Mouse (Mus musculus) cerebellum, adult 9-10 months (tissue): ENCODE data around the gene Cd82.

Experiments used
- DNase-seq: peaks from one replicate; pipeline ENCODE4 v3.0.0; 2022

The Cd82 gene

DNA sequence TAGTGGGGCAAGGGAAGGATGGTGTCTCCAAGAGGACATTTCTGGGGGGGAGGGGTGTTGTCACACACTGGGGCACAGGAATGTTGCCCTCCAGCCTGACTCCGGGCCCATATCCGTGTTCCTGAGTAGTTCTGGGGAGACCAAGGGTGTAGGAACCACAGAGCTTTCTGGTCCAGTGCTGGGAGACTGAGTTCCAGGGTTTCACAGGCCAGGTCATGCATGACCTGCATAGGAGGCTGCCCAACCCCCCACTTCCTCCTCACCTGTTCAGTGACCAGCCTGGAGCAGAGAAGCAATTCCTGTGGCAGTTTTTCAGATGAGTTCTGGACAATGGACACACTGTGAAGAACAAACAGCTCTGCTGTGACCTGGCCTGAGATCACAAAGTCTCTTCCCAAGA, 19.8 kb downstream of the Cd82 start:
- DNase-seq, result no peak

DNA sequence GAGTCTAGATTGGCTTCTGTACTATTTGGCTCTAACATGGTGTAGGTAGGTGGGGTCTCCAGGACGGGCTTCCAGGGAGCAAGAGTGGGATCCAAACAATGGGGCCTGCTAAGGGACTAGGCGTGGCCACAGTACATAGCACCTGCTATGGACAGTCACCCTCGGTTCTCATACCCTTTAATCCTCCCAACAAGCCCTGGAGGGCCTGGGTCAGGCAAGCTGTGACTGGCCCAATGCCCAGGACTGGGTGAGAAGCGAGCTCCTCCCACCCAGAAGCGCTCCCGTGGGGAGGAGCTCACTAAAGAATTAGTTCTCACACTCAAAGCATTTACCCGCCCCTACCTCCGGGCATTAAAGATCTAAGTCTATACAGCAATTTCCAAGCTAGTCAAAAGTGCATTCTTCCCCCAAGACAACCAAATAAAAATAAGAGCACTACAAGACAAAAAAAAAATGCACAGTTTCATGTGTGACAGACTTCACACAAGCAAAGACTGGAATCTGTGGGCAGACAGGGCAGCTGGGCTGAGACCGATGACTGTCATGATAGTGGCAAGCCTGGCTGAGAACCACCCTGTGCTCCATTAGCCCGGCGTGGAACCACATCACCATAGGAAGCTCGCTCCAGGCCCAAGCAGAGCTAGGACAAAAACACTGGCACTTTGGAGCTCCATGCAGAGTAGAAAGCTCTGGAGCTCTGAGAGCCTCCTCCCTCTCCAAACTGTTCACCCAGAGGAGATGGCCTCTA, 23.0 kb downstream of the Cd82 start:
- no peak for DNase-seq

DNA sequence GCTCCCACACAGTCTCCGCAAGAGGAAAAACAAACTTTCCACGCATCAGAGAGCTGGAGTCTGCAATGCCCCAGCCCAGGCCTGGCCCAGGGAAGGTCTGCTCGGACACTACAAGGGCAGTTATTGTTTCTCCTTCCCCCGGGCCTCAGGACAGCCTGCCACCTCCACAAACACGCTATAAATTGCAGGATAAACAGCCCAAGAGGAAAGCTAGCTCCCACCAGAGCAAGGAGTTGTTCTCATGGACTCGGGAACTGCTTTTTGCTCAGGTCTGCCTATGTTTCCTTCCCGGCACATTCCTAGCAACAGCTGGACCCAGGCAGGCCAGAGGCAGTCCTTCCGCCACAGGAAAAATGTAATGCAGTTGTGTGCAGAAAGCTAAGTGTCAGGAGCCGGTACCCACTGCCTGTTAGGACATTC, 23.6 kb downstream of the Cd82 start:
- DNase-seq, result no peak

DNA sequence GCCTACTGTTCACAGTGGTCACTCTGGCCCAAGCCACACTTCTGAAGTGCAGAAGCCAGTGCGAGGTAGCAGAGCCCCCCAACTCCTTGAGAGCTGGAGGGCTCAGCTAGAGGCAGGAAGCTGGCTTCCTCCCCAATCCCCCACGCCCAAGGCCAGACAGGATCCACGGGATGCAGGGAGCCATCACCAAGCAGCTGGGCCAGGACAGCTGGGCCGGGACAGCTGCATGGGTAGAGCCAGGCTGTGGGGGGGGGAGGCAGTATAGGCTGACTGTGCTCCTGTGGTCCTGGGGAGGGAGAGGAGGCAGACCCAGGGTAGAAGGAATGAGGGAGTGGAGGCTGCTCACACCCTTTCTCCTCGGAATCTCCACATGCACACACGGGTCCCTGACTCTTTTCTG, 24.6 kb downstream of the Cd82 start:
- no peak for DNase-seq

DNA sequence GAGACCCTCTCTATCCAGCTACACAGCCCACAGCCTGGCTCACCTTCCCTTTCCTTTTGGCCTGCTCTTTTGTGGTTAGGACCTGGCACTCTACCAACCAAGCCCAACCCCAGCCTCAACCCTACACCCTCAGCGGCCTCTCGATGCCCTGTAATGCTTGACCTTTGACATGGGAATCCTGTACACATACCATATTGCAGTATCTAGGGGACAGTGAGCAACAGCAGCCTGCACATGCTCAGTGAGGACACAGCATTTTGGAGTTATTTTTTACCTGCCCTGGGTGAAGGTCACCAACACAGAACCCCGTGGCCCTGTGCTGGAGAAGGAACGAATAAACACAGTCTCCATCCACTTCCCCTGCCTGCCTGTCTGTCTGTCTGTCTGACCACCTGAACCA, 27.4 kb downstream of the Cd82 start:
- no peak for DNase-seq

DNA sequence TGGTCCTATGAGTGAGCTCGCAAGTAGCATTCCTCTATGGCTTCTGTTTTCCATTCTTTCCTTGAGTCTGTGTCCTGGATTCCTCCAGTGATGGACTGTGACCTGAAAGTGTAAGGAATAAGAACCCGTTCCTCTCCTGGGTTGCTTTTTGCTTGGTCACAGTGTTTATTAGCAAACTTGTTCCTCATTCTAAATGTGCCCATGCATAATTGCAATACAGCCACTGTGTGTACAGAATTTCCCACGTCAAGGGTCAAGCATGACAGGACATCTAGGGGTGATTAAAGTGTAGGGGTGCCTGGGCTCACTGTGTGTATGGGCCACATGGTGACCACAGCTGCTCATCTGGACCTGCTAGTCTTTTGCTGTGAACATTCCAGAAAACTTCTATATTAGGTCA, 28.0 kb downstream of the Cd82 start:
- DNase-seq, result no peak

DNA sequence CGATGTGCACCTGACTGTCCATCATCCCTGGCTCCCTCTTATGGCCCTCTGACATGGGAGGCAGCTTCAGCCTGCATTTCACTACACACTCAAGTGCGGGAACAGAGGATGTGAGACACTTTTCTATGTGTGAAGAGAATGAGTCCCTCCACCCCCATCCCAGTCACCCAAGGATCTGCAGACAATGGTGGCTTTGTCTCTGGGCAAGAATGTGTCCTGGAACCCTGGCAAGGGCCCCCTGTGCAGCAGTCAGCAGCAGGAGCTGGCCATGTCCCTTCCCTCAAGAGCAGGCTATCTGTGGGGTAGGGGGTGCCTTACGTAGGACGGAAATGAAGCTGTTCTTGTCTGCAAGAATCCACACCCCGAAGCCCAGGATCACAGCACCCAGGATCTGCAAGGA, 29.4 kb downstream of the Cd82 start:
- DNase-seq, result no peak

DNA sequence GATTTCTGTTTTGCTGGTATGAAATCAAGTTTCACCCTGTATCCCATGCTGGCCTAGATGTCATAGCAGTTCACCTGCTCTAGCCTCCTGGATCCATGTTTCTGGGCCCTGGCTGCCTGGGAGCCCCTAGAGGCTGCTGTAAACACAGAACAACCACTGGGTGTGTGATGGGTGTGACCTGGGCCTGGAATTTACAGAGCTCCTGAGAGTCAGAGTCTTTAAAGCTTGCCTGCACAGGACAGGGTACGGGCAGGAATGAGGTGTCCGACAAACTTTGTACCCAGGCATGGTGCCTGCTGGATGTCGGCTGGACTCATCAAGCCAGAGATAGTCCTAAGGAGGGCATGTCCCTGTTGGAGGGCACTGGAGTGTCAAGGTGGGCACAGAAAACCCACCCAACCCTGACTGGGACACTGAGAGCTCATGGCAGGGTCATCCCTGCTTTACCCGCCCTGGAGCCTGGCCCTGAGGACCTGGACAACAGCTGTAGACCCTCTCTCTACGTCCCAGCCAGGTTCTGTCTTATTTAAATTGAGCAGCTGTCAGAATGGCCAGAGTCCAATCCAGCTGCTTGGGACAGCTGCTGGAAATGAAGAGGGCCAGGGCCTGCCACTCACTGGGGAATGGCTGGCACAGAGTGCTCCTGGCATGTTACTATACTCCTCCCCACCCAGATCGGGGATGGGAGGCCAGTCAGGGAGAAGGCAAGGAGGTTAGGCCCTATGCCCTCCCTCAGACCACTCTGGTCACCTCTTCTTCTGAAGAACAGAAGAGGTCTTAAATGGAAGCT, 30.1 kb downstream of the Cd82 start:
- no peak for DNase-seq

DNA sequence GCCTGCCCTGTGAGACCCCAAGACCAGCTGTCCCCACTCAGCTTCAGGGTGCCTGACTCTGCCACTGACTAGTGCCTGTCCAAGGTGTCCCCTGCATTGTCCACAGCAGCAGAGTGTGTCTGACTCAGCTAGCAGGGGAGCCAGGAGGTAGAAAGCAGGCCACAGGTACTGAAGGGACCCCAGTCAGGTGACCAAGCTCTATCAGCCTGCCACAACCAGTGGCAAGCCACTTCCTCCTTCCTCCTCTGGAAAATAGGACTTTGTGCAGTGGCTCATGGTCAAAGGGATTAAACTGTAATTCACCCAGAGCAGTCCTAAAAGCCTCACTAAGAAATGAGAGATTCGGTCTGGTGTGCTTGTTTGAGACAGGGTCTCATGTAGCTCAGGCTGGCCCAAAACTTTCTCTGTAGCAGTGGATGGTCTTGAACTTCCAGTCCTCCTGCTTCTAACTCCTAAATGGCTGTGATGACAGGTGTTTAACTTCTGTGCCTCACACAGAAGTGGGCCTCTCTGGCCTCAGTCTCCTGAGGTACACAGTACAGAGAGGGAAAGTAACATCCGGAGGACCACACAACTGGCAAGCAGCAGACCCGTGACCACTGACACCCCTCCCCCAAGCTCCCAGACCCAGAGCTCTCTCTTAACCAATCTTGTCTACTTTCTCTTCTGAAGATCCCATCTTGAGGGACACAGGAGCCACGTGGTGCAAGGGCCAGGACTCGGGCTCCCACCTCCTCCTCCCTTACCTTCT, 31.2 kb downstream of the Cd82 start:
- no peak for DNase-seq

DNA sequence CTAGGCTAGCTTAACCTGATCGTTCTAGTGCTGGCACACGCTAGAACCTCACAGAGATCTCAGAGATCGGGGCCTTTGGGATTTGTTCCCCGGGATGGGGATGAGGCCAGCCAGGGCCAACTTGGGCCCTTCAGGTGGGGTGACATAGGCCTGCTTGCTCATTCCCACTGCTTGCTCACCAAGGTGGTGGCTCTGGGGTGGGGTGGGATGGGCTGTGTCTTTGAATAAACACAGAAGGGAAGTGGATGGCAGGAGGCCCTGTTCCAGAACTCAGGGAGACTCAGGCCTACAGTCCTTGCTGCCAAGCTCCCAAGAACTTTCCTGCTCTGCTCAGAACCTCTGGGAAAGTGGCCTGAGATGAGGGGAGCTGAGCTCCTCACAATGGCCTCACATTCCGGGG, 31.9 kb downstream of the Cd82 start:
- no peak for DNase-seq

DNA sequence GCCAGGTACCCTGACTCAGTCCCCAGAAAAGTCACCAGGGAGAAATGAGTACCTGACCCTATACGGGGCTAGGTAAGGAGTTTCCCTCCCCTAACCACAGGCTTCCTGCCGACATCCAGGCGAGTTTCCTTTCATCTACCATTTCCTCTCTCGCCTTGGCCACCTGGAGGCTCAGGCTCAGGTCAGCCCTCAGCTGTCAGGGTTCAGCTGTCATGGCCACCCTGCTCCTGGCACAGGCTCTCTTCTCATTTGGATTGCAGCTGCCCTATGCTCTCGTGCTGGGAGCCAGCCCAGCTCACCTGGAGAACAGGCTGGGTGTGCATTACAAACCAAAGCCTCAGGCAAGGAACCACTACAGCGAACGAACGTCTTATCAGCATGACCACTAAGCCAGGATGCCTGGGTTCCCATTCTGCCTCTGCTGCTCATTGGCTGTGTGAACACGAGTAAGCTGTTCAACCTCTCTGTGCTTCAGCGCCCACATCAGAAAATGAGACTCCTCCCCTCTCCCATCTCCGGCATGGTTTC, 34.9 kb downstream of the Cd82 start:
- no peak for DNase-seq

DNA sequence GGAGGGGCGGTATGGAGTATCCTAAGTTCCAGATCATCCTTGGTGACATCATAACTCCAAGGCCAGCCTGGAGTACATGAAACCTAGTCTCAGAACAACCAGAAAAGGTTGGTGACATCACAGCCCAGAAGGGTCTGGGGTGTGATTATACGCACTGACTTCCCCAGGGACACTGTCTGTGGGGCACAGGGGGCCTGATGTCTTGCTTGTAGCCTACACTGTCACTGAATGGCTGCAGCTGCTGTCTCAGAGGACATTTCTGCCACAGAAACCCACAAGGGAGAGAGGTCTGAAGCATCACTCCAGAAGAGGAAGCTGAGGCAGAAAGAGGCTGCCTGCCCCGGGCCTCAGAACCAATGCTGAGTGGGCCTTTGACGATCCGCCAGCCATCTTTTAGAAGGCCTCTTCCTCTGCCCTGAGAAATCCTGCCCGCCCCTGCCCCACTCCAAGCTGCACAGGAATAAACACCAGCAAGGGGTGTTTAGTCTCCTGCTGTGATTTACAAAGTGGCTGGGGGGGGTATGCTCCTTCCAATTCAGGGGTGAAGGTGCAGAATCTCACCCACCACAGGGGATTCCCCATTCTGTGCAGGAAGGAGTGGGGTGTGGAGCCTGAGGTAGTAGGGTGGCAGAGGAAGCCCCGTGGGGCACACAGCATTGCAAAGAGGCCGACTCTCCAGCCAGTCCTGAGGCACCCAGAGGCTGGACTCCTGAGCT, 35.8 kb downstream of the Cd82 start:
- no peak for DNase-seq

DNA sequence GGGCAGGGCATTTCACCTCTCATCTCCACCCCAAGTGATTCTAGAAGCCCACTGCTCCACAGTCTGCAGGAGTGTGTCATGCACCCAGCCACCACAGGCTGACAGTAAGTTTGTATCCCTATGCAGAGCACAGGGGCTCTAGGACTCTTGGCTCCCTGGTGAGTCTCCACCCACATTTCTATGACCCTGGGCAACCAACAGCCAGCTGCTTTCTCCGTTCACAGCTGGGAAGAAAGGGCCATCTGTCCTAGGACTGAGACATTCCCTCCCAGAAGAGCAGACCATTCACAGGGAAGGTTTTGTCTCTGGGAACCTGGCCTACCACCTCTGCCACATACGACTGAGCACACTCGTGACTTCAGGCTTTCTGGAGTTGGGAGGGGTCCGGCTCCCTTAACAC, 37.1 kb downstream of the Cd82 start:
- no peak for DNase-seq

DNA sequence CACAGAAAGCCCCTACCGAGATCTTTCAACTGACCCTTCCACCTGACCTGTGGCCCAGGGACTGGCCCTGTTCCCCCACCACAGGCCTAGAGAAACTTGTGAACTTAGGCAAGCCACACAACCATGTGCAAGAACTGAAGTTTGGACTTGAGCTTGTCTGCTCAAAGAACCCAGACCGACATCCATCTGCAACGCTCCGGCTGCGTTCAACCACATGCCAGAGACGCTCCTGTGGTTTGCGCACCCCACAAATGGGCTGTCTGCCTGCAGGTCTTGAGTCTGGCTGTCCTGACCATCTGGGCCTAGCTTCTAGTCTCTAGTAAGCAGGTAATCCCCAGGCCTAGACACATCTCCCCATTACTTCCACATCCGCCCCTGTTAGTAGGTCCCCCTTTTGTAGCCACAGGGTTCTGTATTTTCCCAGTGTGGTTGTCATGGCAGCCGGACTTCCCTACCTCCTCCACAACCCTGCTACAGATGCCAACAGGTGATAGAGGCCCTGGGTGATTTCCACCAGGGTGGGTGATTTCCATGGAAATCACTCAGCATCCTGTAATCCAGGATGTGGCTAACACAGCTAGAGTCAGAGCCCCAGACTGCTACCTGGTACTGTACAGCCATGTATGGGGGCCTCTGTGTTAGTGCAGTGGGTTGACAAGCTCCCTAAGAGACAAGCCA, 38.5 kb downstream of the Cd82 start:
- DNase-seq, result no peak

DNA sequence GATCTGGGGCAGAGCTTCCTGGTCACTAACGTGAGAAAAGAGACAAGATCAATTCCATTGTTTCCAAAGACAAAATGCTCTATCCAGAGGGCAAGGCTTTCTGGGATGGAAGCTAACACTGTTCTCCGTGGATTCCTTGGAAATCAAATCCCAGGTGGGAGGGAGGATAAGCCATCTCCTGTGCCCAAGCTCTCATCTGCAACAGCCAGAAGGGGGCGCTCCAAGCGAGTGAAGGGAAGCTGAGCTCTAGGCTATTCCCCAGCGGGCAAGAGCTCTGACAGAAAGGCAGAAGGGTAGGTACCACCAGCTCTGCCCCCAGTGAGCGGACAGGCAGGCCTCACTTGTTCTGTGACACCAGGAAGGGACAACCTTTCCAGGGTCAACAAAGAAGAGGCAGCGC, 41.6 kb downstream of the Cd82 start:
- DNase-seq, result peak; percentile 62

DNA sequence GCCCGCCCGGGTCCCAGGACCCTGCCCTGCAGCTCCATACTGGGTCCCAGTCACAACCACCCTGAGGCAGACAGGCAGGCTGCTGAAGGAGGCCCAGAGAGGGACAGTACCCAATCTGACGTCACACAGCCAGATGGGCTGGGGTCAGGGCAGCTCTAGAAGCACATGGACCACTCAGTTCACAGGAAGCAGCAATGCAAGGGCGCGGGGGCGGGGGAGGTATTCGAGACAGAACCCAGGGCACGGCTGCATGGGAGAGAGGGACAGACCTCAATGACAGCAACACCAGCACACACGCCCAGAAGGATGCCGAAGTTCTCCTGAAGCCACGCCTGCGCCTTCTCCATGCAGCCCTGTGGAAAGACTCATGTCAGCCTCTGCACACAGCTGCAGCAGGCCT, 43.0 kb downstream of the Cd82 start:
- no peak for DNase-seq

DNA sequence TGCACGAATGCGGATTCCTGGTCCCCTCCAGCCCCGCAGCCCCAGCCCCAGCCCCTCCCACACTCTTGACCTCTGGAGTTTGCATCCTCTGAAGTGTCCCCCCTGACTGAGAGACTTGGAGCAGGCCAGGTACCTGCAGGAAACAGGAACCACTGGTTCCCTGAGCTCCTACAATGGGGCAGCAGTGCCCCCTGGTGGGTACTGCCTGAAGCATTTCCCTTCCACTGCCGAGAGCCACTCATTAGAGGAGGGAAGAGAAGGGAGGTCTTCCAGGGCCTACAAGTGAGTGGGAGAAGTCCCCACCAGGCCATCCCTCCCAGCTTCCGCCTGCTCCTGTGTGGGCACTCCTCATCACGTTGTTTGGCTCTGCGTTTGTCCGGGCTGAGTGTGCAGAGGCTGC, 44.5 kb downstream of the Cd82 start:
- peak; percentile 86 for DNase-seq

DNA sequence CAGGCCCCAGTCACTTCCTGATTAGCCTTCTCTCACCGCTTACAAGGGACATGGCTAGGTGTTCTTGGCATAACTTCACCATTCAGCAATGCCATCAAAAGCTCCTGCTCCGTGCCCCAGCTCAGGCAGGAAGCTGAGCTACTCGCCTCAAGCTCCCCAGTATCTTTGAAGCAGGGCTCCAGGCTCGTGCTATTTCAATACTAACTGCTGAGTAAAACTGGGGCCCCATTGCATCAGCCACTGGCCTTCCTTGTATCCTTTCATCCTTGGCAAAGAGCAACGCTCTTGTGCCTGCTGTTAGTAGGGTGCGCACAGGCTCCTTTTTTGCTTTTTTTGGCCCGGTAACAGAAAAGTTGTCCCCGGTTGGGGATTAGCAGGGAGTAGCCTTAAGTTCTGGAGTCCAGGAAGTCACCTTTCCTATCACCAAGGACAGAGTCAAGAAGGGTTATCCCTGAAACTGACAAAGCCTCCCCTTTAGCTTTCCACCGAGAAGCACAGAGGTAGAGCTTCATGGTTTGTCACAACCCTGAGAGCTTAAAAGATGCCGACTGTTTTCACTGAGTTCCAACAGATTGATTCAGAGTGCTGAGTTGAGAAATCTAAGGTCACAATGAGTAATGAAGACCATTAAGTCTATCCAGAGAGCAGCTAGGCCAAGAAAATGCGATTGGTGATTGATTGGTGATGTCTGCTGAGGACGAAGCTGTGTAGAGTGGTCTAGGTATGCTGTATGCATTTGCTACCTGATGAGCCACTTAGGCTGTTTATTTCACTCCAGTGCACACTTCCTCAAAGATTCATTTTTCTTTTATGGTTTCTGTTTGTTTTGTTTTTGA, 45.8 kb downstream of the Cd82 start:
- no peak for DNase-seq

DNA sequence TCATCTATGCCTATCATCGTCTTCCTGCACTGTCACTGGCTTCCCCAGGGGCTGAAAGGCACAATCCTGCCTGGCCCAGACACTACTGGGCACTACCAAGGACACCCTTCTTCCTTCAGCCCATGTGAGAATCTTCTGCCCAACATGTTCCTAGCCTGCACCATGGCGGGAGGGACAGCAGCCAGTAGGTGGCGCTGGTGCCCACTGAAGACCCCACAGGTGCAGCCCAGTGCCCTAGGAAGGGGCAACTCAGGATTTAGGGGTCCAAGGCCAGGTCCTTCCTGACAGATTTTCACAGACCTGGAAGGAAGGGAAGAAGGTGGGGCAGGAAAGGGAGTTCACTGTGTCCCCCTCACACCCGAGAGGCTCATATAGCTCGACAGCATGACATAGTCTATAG, 47.7 kb downstream of the Cd82 start:
- DNase-seq, result no peak

DNA sequence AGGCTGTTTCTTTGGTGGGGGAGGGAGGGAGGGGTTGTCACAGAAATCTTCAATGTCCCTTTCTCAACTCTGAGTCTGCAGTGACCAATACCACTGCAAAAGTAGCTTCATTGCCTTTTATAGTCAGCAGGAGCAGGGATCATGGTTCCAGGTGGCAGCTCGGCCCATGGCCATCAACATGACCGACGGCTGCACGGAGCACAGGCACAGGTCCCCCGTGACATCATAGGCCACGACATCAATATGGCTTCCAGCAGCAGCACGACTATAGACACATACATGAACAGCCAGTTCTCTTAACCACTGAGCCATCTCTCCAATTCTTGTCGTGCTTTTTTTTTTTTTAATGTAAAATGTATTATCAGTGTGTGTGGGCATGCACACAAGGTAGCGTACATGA, 48.8 kb downstream of the Cd82 start:
- DNase-seq, result no peak

DNA sequence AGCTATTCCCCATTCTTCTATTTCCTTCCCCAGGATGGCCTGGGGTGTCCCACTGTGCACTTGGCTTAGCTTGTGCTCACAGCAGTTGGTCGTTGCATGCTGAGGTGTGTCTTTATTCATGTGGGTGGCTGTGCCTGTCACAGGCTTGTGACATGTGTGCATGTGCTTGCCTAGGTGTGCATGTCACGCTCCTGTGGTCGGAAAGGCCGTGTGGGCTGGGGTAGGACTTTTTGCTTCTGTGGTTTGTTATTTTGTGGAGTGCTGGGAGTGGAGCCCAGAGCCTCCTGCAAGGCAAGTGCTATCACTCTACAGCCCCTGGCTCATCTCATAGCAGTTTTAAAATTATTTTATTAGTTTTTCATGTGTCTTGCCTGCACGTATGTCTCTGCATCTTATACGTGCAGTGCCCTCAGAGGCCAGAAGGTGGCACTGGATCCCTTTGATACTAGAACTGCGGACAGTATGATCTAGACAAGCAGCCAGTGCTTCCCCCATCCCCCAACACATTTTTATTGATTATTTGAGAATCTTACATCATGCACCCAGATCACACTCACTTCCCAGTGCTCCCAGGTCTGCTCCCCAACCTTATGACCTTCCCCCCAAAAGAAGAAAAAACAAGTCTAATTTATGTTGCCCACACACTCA, 49.4 kb downstream of the Cd82 start:
- peak; percentile 64 for DNase-seq
